Mouse (Mus musculus) urinary bladder, postnatal 36 days (tissue): ENCODE measurements around the gene Pkp4.

Experiments used
- DNase-seq, 2 experiments: peaks; one replicate each; pipeline ENCODE4 v3.0.0; 2022; ENCODE audit warnings: low spot score in 2 of 2, mixed read lengths in 1 of 2

Gene Pkp4

DNA sequence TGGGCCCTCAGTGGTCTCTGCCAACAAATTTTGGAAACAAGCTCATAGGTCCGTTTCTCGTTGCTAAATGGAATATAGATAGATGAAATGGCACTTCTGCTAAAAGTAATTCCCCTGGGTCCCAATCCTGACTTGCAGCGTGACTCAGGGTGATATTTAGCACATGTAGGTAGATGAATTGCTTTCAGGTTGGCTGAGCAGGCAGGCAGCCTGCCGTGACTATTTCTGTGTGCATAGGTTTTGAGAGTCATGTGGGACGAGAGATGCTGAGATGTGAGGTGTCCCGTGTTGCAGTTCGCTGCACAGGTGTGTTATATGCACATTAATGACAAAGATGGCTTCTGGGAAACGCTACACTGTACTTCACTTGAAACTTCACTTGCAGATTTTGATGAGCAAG lies 111.2 kb downstream of the Pkp4 start:
- DNase-seq, result no peak

DNA sequence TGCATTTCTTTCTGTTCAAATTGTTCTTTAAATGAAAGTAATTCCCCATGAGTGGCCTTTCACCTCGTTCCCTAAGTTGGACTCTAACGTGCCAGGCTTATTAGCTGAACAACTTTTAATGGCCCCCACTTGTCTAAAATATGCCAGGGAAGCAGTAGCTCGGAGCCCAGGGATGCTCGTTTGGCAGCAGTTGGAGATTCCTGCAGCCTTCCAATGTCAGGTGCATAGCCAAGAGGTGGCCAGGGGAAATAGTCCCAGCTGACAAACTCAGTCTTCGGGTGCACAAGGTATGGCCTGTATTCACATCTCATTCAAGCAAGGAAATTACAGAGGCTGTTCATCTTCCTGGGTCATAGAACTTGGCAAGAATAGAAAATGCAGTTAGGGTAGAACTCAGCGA lies 112.1 kb downstream of the Pkp4 start:
- no peak for DNase-seq

DNA sequence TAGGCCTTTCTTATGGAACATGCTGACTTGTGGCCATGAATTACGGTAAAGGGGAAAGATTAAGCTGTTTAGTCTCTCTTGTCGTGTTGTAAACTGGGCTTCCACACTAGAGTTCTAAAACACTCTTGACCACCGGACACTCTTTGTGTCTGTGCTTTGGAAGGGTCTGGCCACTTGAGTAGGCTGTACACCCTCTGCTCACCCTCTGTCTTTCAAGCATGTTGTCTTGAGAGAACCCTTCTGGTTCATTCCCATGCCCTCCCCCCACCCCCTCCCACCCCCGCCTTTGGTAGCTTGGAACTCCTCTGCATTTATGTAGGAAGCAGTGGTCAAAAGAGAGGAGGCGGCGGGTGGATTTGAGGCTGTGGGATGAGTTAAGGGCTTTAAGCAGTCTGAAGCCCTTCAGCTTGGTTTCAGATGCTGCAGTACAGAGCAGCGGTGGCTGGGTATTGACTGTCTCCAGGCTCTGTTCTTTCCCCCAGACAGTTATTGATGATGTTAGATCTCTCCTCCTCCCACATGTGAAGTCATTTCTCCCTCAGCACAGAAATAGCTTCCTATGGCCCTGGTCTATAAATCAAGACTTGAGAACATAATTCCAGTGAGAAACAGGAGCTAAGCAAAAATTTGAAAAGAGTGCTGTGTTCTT lies 120.4 kb downstream of the Pkp4 start:
- no peak for DNase-seq

DNA sequence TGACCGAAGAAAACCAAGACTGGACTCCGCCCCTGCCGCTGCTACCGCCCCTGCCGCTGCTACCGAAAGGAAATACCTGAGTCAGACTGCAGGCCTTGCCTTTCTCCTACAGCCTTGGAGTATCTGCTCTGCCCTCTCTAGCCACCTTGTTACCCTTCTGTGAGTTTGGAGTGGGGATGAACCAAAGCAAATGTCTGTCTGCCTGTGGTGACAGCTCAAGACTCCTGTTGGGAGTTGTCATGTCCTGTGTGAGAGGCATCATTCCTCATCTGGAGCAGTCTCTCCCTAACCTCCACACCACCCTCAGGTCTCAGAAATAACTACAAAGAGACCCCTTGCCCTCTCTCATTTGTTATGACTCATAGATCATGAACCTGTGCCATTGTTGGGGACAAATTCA lies 122.3 kb downstream of the Pkp4 start:
- DNase-seq, result no peak

DNA sequence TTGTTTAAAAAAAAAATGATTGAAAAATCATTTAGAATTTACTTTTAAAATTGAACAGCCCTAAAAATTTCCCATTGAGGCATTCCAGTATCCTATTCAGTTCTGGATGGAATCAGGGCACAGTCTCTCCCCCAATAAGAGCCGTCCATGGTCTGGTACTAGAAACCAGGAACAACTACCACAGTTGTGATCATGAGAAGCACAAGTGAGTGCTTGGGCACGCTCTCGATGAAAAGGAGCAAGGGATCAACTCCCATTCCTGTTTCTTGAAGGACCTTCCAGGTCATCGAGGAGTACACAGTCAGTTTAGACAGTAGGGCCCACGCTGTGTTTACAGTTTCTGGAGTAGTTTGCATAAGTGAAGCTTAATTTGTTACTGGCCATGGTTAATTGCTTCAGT lies 123.6 kb downstream of the Pkp4 start:
- DNase-seq, result no peak

DNA sequence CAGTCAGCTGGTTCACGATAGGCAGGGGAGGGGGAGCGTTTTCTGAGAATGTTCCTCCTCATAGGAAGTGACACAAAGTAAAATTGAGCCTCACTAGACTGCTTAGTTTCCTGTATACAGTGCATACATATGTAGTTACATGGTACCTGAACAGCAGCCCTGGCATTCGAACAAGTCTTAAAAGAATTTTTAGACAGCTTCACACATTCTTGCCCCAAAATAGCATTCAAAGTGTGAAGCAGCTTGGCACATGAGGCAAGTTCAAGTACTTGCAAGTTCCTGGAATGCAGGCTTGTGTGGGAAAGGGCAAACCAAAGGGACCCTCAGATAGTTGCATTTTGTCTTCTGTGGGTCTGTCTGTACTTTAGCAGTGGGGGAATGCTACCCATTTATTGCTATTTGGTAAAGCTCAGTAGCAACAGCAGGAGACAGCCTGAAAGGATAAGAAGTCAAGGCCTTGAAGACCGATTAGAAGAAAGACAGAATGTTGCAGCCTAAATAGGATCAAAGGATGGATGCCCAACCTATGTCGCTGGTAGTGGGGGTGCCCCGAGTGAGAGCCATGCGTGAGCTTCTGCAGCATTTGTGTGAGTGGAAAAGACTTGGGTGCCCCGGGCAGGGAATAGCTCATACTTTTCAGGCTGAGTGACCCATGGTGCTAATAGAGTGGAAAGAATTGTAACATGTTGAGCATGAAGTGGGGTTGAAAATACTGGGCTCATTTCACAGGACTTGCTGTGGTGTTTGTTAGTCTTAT lies 124.3 kb downstream of the Pkp4 start:
- no peak for DNase-seq

DNA sequence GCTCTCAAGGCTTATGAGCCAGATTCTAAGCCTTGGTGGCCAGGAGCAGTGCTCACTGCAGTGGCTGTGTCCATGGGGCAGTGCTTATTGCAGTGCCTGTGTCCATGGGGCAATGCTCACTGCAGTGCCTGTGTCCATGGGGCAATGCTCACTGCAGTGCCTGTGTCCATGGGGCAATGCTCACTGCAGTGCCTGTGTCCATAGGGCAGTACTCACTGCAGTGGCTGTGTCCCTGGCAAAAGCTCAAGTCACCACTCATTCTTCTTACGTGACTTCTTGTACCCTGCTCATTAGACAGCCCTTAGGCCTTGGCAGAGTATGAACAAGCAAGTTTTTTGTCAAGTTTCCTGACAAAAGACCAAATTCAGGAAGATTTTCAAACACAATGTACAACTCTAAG lies 124.9 kb downstream of the Pkp4 start:
- no peak for DNase-seq

DNA sequence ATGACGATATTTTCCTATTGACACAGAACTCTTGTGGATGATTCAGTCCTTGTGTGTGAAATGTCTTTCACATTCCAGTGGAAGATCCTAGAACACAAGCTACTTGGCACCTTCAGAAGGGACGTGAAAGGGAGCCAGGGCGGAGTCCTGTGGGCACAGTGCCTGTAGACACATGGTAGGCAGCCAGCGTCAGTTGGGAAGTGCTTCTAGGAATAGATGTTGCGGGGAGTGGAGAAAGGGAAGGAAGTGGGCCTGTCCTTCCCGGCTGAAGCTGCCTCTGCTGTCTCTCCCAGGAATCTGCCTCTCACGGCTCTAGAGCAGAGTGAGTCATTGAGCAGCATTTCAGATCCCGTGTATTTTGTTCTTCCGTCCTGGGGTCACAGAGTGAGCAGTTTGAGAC lies 125.6 kb downstream of the Pkp4 start:
- peak; percentile 32 to 72 for DNase-seq

DNA sequence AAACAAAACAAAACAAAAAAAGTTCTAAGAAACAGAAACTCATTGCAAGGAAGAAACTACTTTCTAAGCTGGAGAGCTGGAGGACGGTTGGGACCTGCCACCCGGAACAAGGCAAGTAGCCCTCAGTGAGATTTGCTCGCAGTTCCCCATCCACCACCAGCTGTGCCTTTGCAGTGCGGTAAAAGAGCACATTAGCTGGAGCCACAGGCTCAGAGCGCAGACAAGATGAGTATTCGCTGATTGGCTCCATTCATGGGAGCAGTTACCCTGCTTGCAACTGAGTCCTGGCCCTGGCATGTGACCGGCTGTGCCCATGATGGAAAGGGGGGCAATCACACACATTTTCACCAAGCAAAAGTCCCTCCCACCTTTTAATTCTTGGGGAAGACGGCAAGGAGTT lies 127.0 kb downstream of the Pkp4 start:
- DNase-seq, result no peak

DNA sequence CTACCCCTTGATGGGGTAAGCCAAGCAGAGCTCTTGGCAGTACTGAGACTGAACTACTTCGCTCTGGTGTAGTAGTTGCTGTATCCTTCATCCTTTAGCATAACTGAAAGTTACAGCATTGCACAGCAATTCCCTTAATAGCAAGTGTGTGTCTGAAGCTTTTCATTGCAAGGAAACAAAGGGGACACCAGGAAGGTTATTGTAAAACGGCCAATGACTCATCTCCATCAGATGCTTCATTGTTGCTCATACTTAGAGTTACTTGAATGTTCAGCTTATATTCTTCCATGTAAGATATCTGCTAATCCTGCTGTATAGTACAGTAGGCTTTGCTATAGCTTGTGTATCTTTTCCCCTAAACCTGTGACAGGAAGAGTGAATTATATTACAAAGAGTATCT lies 128.8 kb downstream of the Pkp4 start:
- no peak for DNase-seq

DNA sequence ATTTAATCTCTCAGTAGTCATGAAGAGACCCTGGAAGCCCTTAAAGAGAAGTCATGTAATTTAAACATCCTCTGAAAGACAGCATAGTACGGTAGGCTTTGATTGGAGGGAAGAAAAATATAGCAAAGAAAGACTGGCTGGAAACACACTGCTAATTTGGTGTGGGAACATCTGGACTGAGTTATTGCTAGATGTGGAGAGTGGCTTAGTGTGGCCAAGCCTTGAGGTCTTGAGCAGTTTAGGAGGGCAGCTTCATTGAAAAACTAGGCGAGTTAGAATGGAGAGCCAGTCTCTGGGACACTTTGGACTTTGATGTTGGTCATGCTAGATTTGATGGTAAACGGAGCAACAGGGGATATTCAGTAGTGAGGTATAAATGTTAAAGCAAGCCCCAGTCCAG lies 129.7 kb downstream of the Pkp4 start:
- DNase-seq, result no peak

DNA sequence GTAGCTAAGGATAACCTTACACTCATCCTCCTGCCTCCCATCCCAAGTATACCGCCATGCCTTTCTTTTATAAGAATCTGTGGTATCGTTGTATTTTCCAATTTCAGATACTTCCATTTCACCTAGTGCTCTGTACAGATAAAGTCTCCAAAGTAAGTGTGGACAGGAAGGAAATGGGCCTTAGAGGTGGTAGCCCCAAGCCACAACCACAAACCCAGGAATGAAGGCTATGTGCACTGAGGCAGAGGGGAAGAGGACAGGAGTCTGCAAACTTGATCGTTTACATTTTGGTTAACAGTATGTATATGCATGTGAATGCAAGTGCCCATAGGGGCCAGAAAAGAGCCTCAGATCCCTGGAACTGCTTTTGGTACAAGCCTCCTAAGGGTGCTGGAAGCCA lies 139.2 kb downstream of the Pkp4 start:
- no peak for DNase-seq

DNA sequence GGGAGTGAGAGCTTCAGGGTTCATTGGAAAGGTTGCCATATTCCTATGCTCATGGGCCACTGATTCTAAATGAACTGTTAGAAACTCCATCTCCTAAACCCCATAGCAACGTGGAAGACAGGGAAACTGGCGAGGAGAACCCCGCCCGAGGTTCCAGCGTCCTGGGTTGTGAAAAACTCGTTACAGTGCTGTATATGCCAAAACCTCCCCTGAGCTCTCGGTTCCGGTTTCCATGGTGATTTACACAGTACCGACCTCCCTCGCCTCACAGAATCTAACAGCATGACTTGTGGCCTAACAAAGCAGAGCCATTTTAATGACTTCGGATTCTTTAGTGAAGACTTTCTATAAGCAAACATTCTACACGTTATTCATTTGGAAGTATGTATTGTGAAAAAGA lies 141.0 kb downstream of the Pkp4 start:
- DNase-seq, result no peak

DNA sequence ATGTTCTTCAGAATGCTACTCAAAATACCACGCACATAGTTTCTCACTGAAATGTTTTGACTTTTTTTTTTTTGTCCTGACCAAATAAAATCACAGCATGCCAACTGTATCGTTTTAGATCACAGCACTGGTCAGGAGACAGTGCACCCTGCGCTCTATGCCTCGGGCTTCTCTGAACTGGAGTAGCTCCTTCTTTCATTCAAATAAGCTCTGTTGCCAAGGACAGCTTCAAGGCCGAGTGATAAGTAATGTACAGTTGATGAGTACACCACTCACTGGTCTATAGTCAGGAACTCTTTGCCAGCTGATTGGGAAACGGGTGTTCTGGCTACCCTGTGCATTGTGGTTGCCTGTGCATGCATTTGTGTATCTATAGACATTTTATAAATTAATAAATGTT lies 141.8 kb downstream of the Pkp4 start:
- no peak for DNase-seq

DNA sequence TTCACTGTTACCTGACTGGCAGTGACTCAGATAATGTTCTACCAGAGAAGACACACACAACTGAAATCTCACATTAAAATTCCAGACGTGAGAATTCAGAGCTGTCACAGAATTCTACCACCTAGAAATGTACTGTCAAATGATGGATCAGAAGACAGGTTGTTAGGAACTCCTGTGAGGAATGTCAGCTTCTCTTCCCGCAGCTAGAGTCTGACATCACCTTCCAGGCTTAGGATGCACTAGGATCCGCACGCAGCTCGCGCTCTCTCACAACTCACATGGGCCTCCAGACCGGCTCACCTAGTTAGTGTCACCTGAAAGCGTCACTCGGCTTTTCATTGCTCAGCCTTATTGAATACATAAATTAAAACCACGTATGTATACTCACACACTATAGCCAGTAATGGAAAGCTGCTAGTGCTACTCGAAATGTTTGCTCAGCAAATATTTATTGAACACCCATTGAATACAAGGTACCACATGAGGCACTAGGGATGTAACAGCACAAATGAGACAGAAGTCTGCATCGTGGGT lies 142.9 kb downstream of the Pkp4 start:
- DNase-seq, result no peak

DNA sequence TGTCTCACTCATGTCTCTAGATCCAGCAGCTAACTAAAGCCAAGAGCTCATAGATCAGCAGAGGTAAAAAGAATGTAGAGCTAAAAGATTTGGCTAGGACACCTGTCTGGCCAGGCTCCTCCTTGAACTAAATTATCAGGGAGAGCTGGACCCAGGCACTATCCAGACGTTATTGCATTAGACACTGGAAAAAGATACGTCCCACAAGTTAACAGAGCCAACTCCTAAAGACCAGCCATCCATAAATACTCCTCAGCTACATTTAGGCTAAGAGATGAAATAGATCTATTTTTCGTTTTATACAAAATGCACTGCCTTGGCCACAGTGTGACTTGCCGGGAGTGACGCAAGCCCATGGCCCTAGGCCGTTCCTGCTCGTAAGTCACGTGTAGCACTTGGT lies 146.7 kb downstream of the Pkp4 start:
- no peak for DNase-seq

DNA sequence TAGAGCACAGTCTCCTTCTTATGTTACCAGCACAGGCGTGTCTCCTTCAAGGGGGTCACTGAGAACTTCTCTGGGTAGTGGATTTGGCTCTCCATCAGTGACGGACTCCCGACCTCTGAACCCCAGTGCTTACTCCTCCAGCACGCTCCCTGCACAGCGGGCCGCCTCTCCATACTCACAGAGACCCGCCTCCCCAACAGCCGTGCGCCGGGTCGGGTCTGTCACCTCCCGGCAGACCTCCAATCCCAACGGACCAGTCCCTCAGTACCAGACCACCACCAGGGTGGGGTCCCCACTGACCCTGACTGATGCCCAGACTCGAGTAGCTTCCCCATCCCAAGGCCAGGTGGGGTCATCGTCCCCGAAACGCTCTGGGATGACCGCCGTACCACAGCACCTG lies 147.4 kb downstream of the Pkp4 start:
- DNase-seq, result no peak

DNA sequence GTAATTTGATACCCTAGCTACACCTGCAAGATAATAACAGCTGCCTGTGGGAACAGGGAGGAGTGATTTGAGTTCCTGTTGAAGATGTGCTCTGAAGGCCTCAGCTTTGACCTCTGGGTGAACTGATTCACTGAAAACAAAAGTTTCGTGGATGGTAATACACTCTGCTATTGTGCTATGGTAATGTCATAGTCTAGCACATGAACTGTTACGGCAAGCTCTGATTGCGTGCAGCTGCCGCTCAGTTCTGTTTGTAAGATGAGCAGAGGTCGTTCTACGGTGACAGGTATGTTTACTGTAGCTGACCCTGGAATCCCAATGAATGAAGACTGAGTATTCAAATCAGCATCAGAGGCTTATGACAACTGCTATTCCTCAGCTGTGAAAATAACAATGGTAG lies 152.6 kb downstream of the Pkp4 start:
- DNase-seq, result no peak

DNA sequence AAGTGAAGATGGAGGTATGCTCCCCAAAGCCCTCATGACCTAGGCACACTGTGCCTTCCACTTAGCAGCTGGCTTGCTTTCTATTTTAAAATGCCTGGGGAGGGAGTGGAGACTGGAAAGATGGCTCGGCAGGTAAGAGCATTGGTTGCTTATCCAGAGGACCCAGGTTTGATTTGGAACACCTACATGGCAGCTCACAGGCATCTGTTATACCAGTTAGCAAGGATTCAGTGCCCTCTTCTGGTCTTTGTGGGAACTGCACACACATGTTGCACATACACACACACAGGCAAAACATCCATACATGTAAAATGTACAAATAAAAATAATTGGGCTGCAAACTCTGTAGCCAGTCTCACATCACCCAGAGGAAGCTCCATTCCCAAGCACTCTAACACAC lies 158.0 kb downstream of the Pkp4 start:
- no peak for DNase-seq

DNA sequence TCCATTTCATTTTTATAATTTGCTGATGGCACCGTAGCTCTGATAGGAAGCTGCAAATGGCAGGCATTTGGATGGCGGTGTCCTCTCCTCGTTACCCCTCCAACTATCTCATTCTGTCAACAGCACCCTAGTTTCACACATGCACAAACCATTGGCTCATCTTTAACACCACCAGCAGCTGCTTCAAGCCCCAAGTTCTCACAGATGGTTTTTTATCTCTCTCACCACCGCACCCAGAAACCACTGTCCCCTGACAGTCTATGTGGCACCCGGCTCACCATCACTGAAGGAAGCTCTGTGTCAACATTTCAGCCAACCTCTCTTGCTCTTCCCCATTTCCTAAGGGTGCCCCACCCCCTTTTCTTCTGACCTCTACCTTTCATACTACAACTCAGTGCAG lies 167.3 kb downstream of the Pkp4 start:
- no peak for DNase-seq

DNA sequence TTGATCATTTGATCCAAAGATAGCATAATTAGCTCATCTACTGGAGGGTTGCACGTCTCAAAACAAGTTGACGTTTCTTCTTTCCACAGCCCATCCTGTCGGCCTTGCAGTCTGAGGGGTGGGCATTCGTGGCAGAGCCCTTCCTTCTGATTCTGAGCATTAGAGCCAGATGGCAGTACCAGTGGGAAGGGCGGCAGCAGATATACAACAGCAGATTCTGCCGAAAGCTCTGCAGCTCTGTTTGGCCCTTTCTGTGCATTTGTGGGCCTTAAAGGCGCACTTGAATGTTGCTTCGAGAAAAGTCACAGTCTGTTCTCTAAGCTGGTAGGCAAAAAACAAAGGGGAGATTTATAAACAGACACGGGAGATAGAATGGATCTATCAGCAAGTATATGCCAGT lies 170.4 kb downstream of the Pkp4 start:
- DNase-seq, result no peak

DNA sequence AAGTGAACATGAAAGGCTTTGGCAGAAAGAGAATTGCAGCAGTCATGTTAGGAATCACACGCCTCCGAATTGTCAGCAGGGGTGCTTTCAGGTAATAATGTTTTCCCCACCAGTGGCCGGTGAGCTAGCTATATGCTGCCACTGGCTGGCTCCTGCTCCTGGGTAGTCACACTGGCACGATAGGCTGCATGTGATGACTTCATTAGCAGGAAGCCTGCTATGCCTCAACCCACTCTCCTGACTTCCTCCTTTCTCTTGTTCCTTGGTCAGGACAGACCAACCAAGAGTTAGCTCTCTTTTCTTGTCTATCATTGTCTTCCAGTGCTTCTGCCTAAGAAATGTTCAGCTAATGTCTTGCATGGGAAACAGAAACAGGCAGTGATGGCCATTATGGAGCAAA lies 171.9 kb downstream of the Pkp4 start:
- no peak for DNase-seq

DNA sequence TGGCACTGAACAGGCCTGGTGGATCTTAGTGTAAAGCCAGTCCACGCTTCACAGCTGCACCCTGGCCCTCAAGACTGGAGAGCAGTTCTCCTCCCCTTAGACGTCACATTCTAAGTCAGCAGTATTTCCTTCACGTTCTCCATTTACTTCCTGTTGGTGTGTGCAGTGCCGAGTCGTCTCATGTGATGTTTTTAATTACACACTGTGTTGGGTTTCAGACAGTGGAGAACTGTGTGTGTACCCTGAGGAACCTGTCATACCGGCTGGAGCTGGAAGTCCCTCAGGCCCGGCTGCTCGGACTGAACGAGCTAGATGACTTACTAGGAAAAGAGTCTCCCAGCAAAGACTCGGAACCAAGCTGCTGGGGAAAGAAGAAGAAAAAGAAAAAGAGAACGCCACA lies 177.9 kb downstream of the Pkp4 start:
- DNase-seq, result peak; percentile 66 to 70

DNA sequence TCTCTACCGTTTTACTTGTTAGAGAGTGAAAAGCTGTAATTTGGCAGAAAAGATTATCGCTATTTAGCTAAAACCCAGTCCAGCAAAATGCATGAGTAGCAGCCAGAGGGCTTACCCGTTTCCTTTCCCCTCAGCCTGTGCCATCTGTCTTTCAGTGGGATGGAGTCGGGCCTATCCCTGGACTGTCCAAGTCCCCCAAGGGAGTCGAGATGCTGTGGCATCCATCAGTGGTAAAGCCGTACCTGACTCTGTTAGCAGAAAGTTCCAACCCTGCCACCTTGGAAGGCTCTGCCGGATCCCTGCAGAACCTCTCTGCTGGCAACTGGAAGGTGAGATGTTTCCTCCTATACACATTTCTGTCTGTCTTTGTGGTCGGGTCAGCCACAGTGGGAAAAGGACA lies 178.3 kb downstream of the Pkp4 start:
- no peak for DNase-seq
